Mouse (Mus musculus) embryo, embryonic 10 days (tissue): ENCODE measurements around the gene Inpp4b.

Experiments used
- DNase-seq: peaks from one replicate; pipeline ENCODE4 v3.0.0-alpha.2; 2015; ENCODE audit warnings: low spot score

Gene Inpp4b

GRCm38 (mm10) chr8:81578951-81579350, 236.6 kb downstream of the Inpp4b start:
- no peak for DNase-seq

- no peak for DNase-seq
Measured at GRCm38 (mm10) chr8:81581817-81582437, 239.6 kb downstream of the Inpp4b start.

GRCm38 (mm10) chr8:81582906-81583305, 240.6 kb downstream of the Inpp4b start:
- no peak for DNase-seq

GRCm38 (mm10) chr8:81586783-81587182, 244.4 kb downstream of the Inpp4b start:
- DNase-seq: no peak

GRCm38 (mm10) chr8:81594134-81594714, 251.9 kb downstream of the Inpp4b start:
- no peak for DNase-seq

GRCm38 (mm10) chr8:81599209-81599608, 256.9 kb downstream of the Inpp4b start:
- DNase-seq: no peak

- DNase-seq: no peak
Measured at GRCm38 (mm10) chr8:81601136-81601535, 258.8 kb downstream of the Inpp4b start.

- DNase-seq: no peak
Measured at GRCm38 (mm10) chr8:81608082-81608481, 265.7 kb downstream of the Inpp4b start.

GRCm38 (mm10) chr8:81609064-81609463, 266.7 kb downstream of the Inpp4b start:
- no peak for DNase-seq

GRCm38 (mm10) chr8:81612611-81613010, 270.3 kb downstream of the Inpp4b start:
- no peak for DNase-seq

GRCm38 (mm10) chr8:81614135-81614534, 271.8 kb downstream of the Inpp4b start:
- DNase-seq: no peak

GRCm38 (mm10) chr8:81614605-81615004, 272.2 kb downstream of the Inpp4b start:
- DNase-seq: no peak

- no peak for DNase-seq
Measured at GRCm38 (mm10) chr8:81615552-81615951, 273.2 kb downstream of the Inpp4b start.

- DNase-seq: no peak
Measured at GRCm38 (mm10) chr8:81618918-81619317, 276.6 kb downstream of the Inpp4b start.

- DNase-seq: no peak
Measured at GRCm38 (mm10) chr8:81635015-81635414, 292.7 kb downstream of the Inpp4b start.

GRCm38 (mm10) chr8:81635912-81636583, 293.7 kb downstream of the Inpp4b start:
- DNase-seq: no peak

GRCm38 (mm10) chr8:81638478-81638877, 296.1 kb downstream of the Inpp4b start:
- DNase-seq: no peak

GRCm38 (mm10) chr8:81639820-81640219, 297.5 kb downstream of the Inpp4b start:
- DNase-seq: peak; percentile 49

- no peak for DNase-seq
Measured at GRCm38 (mm10) chr8:81643030-81643429, 300.7 kb downstream of the Inpp4b start.

GRCm38 (mm10) chr8:81692167-81692566, 349.8 kb downstream of the Inpp4b start:
- no peak for DNase-seq

- no peak for DNase-seq
Measured at GRCm38 (mm10) chr8:81694893-81695292, 352.5 kb downstream of the Inpp4b start.

GRCm38 (mm10) chr8:81702038-81702437, 359.7 kb downstream of the Inpp4b start:
- DNase-seq: no peak

GRCm38 (mm10) chr8:81703571-81704365, 361.4 kb downstream of the Inpp4b start:
- no peak for DNase-seq
